Mouse (Mus musculus): ENCODE results near the gene Sik3. TPM values are rescaled to one million over a fixed set of nuclear protein-coding genes. Genes with fewer than 3 reads are reported as not detected.

Sik3 gene
- polyA plus RNA-seq, 1 experiment from 2014 or later, result 12.6 TPM

DNA sequence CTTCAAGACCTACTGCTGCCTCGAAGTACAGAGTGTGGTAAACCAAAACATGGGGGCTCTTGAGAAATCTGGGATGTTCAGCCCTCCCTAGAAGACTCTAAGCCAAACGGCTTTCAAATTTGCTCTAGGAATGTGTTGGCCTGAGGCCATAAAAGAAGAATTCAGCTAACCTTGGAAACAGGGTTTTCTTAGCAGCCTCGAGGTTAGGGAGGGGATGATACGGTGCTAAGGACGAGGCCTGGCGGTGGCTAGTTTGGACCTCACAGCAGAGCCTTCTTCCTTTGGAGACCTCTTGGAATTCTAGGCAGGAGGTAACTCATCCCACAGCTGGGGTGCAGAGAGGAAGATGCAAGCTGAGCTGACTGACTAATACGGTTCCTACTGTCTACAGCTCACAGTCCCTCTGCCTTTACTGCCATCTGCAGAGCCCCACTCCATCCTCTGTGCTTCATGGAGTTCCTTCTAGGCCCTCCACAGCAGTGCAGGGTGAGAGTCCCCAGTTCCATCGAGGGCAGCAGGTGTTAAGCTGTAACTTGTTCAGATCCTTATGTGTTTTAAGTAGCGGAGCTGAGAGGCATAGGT is 22.8 kb downstream of the Sik3 start:
- H3K4me2 ChIP-seq, result no peak overlapping the region
- WGBS, result 57% methylated on average over 9 of the region's 9 CpGs
- H3K27ac ChIP-seq, result peak overlapping the region; percentile 31; the same call in 1 of the 2 replicates
- peaks cover 7% of the 10 kb centered on the region; the same call in 1 of the 2 replicates for H3K36me3 ChIP-seq
- H3K9ac ChIP-seq (replicated peaks), result no peak overlapping the region
- no peak overlapping the region for H3K4me3 ChIP-seq (replicated peaks)
- H3K4me1 ChIP-seq (replicated peaks), result peaks cover 41% of the 10 kb centered on the region
- H3K9me3 ChIP-seq, result no peaks in the 10 kb centered on the region
- no peak for ATAC-seq (ENCODE audit: insufficient number of reproducible peaks, insufficient read depth, low FRiP score, low TSS enrichment, low read depth)
- no peaks in the 10 kb centered on the region for H3K27me3 ChIP-seq

DNA sequence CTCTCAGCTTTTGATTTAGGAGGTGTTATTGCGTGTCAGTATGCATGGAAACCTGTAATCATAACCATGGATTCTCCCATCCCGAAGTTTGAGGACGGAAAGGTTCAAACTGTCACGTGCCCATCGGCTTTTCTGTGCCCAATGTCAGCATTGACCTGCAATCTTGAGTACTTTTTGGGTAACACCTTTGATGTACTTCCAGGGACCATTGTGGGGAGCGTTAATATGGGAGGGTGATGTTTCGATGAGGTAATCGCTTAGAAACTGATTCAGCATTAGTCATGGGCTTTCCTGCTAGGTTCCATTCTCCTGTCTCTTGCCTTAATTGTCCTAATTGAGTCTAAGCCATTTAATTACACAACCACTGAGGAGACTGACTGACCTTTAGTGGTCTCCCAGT is 24.3 kb downstream of the Sik3 start:
- Histone ChIP-seq H3K4me1 (replicated peaks) (peaks cover 27% of the 10 kb centered on the region), H3K27me3 (no peaks in the 10 kb centered on the region), H3K27ac (no peak overlapping the region), H3K9me3 (no peaks in the 10 kb centered on the region), H3K36me3 (peaks cover 9% of the 10 kb centered on the region; the same call in 1 of the 2 replicates), H3K9ac (replicated peaks) (no peak overlapping the region), H3K4me3 (replicated peaks) (no peak overlapping the region), H3K4me2 (no peak overlapping the region)
- WGBS, result 97% methylated on average over 8 of the region's 8 CpGs
- ATAC-seq (ENCODE audit: insufficient number of reproducible peaks, insufficient read depth, low FRiP score, low TSS enrichment, low read depth), result no peak

DNA sequence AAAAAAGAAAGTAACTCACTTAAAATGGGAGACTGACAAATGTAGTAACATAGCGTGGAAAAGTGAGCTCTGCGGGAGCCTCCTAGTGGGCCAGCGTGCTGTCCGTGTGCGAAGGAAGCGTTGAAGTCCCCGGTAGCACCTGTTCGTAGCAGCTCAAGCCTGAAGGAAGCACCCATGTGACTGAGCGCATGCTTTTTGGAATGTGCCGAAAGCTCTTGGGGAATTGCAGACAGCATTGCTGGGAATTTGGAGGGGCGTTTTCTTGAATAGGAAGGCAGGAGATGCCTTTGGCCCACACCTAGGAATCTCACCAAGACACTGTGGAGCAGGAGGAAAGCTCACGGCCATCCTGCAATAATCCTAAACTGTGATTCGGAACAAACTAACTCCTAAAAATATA is 26.2 kb downstream of the Sik3 start:
- H3K4me2 ChIP-seq, result no peak overlapping the region
- H3K27ac ChIP-seq, result no peak overlapping the region
- ATAC-seq (ENCODE audit: insufficient number of reproducible peaks, insufficient read depth, low FRiP score, low TSS enrichment, low read depth), result no peak
- no peak overlapping the region for H3K4me3 ChIP-seq (replicated peaks)
- peaks cover 13% of the 10 kb centered on the region for H3K4me1 ChIP-seq (replicated peaks)
- no peak overlapping the region for H3K9ac ChIP-seq (replicated peaks)
- WGBS, result 94% methylated on average over 13 of the region's 13 CpGs
- no peaks in the 10 kb centered on the region for H3K27me3 ChIP-seq
- H3K9me3 ChIP-seq, result no peaks in the 10 kb centered on the region
- peaks cover 9% of the 10 kb centered on the region; the same call in 1 of the 2 replicates for H3K36me3 ChIP-seq

DNA sequence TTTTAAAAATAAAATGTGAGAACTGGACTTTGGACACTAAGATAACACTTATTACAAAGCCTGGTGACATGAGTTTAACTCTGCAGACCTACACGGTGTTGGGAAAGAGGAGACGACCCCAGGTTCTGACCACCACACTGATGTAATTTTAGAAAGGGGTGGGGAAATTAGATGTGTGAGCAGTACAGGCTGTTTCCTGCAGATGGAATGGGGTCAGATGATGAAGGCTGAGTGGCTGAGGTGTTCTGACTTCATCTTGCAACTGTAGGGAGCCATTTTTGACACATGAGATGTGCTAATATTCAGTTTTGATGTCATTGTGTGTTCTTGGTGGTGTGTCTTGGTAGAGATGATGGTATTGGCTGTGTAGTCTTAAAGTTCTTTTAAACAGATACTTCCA is 28.6 kb downstream of the Sik3 start:
- Histone ChIP-seq H3K9ac (replicated peaks) (no peak overlapping the region), H3K4me2 (no peak overlapping the region), H3K27me3 (no peaks in the 10 kb centered on the region), H3K9me3 (no peaks in the 10 kb centered on the region), H3K4me1 (replicated peaks) (no peaks in the 10 kb centered on the region), H3K4me3 (replicated peaks) (no peak overlapping the region), H3K36me3 (peaks cover 9% of the 10 kb centered on the region; the same call in 1 of the 2 replicates), H3K27ac (no peak overlapping the region)
- WGBS, result 72% methylated on average over 2 of the region's 2 CpGs
- no peak for ATAC-seq (ENCODE audit: insufficient number of reproducible peaks, insufficient read depth, low FRiP score, low TSS enrichment, low read depth)

DNA sequence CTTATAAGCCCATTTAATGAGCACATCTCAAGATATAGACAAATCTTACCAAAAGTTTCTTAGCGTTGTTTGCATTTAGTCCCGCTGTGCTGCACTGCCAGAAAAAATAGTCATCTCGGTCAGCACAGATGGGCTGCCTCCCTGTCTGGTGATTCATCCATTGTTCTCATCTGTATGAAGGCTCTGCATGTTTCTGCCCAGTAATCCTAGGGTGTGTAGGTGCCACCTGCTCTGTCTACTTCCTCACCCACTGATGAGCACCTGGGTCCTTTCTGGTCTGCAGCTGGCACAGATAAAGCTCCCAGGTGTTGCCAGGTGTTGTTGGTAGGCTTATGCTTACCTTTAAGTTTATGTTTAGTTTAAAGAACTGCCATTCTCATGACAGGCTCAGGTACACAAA is 29.8 kb downstream of the Sik3 start:
- Histone ChIP-seq H3K4me2 (no peak overlapping the region), H3K9ac (replicated peaks) (no peak overlapping the region), H3K27ac (no peak overlapping the region)

DNA sequence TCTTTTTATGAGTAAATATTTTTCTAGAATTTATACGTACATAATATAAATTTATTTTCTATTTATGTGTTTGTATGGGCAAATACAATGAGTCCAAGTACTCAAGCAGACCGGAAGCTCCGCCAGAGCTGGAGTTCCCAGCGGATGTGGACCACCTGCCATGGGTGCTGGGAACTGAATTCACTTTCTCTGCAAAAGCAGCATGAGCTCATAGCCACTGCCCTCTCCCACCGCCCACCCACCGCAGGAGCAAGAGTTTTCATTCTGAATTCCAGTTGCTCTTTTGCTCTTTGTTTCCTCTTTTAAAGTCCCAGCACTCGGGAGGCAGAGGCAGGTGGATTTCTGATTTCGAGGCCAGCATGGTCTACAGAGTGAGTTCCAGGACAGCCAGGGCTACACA is 31.0 kb downstream of the Sik3 start:
- WGBS, result 92% methylated on average over 8 of the region's 8 CpGs
- H3K36me3 ChIP-seq, result peaks cover 9% of the 10 kb centered on the region; the same call in 1 of the 2 replicates
- no peak for ATAC-seq (ENCODE audit: insufficient number of reproducible peaks, insufficient read depth, low FRiP score, low TSS enrichment, low read depth)

More for the DNA sequence above, 29.8 kb downstream of the Sik3 start:
- H3K9me3 ChIP-seq, result no peaks in the 10 kb centered on the region
- peaks cover 9% of the 10 kb centered on the region; the same call in 1 of the 2 replicates for H3K36me3 ChIP-seq
- H3K4me3 ChIP-seq (replicated peaks), result no peak overlapping the region
- H3K27me3 ChIP-seq, result no peaks in the 10 kb centered on the region
- 88% methylated on average over 3 of the region's 3 CpGs for WGBS
- no peaks in the 10 kb centered on the region for H3K4me1 ChIP-seq (replicated peaks)
- no peak for ATAC-seq (ENCODE audit: insufficient number of reproducible peaks, insufficient read depth, low FRiP score, low TSS enrichment, low read depth)

DNA sequence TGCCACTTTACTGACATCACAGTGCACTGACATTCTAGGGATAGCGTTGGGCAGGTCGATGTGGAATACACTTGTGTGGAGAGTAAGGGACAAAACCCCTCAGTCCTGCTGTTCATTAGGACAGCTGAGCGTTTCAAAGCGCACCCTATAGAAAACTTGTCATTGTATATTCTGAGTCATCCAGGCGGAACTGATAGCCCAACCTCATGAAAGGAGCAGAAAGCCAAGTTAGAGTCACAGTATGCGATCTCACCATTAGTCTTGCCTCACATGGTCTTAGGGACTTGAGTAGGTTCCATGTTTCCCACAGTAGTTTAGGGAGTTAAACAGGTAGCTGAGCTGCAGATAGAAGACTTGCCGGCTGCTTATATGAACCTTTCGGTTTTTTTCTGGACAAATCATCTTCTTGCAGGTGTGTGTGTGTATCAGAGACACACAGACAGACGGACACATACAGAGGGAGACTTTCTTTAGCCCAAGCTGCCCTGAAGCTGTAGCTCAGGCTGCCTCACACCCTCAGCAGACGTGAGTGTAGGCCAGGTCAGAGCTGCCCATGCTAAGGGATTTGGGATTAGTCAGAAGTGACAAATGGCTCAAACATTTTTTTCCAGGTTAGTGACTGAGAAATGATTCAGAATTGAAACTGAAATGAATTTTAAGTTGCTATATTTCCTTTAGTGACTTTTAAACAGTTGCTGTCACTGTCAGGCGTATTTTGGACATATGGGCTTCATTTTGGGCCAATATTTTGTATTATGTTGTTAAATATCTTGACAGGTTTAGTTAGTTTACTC is 34.3 kb downstream of the Sik3 start:
- no peaks in the 10 kb centered on the region for H3K36me3 ChIP-seq
- WGBS, result 84% methylated on average over 11 of the region's 11 CpGs
- no peak overlapping the region for H3K9ac ChIP-seq (replicated peaks)
- H3K27ac ChIP-seq, result no peak overlapping the region
- H3K4me3 ChIP-seq (replicated peaks), result no peak overlapping the region
- H3K4me1 ChIP-seq (replicated peaks), result peaks cover 15% of the 10 kb centered on the region
- no peaks in the 10 kb centered on the region for H3K9me3 ChIP-seq
- no peak overlapping the region for H3K4me2 ChIP-seq
- no peak for ATAC-seq (ENCODE audit: insufficient number of reproducible peaks, insufficient read depth, low FRiP score, low TSS enrichment, low read depth)
- H3K27me3 ChIP-seq, result no peaks in the 10 kb centered on the region

More for the DNA sequence above, 31.0 kb downstream of the Sik3 start:
- H3K9ac ChIP-seq (replicated peaks), result no peak overlapping the region
- no peak overlapping the region for H3K4me2 ChIP-seq
- no peaks in the 10 kb centered on the region for H3K4me1 ChIP-seq (replicated peaks)
- no peaks in the 10 kb centered on the region for H3K9me3 ChIP-seq
- H3K27me3 ChIP-seq, result no peaks in the 10 kb centered on the region
- no peak overlapping the region for H3K4me3 ChIP-seq (replicated peaks)
- no peak overlapping the region for H3K27ac ChIP-seq

DNA sequence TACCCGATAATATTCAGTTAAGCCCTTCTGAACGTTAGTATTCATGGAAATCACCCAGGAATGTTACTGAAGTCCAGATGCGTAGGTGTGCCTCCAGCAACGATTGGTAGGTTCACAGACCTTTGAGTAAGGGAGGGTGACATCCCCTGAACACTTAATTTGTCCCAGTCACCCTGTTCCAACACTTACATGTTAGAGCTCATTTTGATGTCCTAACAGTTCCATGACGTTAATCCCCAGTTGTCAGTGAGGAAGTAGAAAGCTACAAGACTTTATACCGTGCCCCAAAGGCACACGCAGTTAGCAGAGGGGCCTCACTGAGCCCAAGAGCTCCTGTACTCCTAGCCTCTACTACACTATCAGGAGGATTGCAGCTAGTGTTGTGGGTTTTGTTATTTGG is 36.9 kb downstream of the Sik3 start:
- Histone ChIP-seq H3K4me3 (replicated peaks) (no peak overlapping the region), H3K36me3 (peaks cover 3% of the 10 kb centered on the region; the same call in 1 of the 2 replicates), H3K9me3 (no peaks in the 10 kb centered on the region), H3K4me2 (no peak overlapping the region), H3K27me3 (no peaks in the 10 kb centered on the region), H3K27ac (no peak overlapping the region), H3K9ac (replicated peaks) (no peak overlapping the region), H3K4me1 (replicated peaks) (peaks cover 20% of the 10 kb centered on the region)
- WGBS, result 47% methylated on average over 7 of the region's 7 CpGs
- no peak for ATAC-seq (ENCODE audit: insufficient number of reproducible peaks, insufficient read depth, low FRiP score, low TSS enrichment, low read depth)

DNA sequence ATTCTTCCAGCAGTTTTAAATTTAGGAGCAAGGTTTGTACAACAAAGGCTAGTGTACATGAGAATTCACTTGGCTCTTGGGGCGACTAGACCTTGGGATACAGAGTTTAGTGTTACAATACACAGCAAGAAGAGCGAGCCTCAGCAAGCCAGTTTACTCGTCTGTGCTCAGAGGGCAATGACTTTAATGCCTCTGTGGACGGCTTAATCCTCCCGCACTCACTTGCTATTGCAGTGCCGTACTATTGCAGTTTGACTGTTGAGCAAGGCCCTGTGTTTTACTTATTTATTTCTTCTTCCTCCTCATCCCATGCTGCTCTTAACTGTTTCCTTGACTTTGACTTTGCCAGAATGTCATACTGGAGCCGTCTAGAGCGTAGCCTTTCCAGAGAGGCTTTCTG is 37.6 kb downstream of the Sik3 start:
- Histone ChIP-seq H3K4me3 (replicated peaks) (no peak overlapping the region), H3K36me3 (peaks cover 3% of the 10 kb centered on the region; the same call in 1 of the 2 replicates), H3K4me2 (no peak overlapping the region), H3K9me3 (no peaks in the 10 kb centered on the region), H3K9ac (replicated peaks) (no peak overlapping the region; the same call in 1 of the 2 replicates), H3K27ac (no peak overlapping the region), H3K4me1 (replicated peaks) (peaks cover 25% of the 10 kb centered on the region), H3K27me3 (no peaks in the 10 kb centered on the region)
- WGBS, result 70% methylated on average over 8 of the region's 8 CpGs
- ATAC-seq (ENCODE audit: insufficient number of reproducible peaks, insufficient read depth, low FRiP score, low TSS enrichment, low read depth), result no peak

DNA sequence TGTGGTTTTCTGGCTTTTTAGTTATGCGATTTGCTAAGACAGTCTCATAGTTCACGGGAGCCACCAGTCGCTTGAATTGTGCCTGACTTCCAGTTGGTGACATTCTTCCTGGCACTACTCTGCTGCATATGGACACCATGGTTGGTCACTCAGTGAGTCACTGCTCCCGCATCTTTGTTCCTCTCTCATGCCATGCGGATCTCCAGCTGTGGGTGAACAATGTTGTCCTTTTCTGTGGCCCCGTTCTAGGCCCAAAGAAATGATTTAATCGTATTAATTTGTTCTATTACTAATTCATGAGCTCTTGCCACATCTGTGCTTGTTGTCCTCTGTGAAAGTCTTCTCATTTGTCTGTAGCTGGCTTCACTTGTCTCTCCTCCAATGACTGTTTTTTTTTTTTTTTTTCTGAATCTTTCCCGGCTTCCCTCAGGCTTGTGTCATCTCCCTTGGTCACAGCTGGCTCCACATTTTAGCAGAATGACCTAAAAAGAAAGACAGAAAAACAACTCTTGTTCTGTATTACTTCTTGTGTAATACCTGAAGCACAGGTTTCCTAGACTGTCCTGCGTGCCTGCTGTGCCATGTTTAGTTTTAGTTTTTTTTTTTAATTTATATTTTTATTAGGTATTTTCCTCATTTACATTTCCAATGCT is 40.5 kb downstream of the Sik3 start:
- Histone ChIP-seq H3K36me3 (peaks cover 3% of the 10 kb centered on the region; the same call in 1 of the 2 replicates), H3K9ac (replicated peaks) (no peak overlapping the region), H3K27ac (no peak overlapping the region), H3K27me3 (no peaks in the 10 kb centered on the region), H3K9me3 (no peaks in the 10 kb centered on the region), H3K4me2 (no peak overlapping the region), H3K4me3 (replicated peaks) (no peak overlapping the region), H3K4me1 (replicated peaks) (peaks cover 33% of the 10 kb centered on the region)
- WGBS, result 89% methylated on average over 9 of the region's 9 CpGs
- no peak for ATAC-seq (ENCODE audit: insufficient number of reproducible peaks, insufficient read depth, low FRiP score, low TSS enrichment, low read depth)

DNA sequence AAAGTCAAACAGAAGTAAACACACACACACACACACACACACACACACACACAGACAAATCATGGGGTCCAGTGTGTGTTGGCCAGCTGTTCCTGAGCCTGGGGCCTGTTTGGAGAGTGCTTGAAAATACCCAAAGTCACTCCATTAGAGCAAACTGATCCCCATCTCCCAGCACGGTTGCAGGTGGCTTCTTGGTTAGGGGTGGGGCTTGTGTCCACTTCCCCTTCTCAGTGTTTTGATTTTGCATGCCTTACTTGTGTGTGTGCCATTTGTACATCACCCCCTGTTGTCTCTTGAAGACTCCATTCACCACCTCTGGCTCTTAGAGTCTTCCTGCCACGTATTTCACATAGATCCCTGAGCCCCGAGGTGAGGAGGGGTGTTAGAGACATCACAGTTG is 45.4 kb downstream of the Sik3 start:
- Histone ChIP-seq H3K9ac (replicated peaks) (no peak overlapping the region), H3K9me3 (no peaks in the 10 kb centered on the region), H3K4me2 (no peak overlapping the region), H3K4me3 (replicated peaks) (no peak overlapping the region), H3K27ac (no peak overlapping the region), H3K27me3 (no peaks in the 10 kb centered on the region), H3K4me1 (replicated peaks) (peaks cover 24% of the 10 kb centered on the region), H3K36me3 (no peaks in the 10 kb centered on the region)
- 81% methylated on average over 3 of the region's 3 CpGs for WGBS
- no peak for ATAC-seq (ENCODE audit: insufficient number of reproducible peaks, insufficient read depth, low FRiP score, low TSS enrichment, low read depth)
